Mouse (Mus musculus) MEL (cell line): ENCODE data around the gene Hist1h1c. TPM values are rescaled to one million over a fixed set of nuclear protein-coding genes. Genes with fewer than 3 reads are reported as not detected.

ENCODE experiments used
- DNase-seq: peaks from one replicate; pipeline ENCODE4 v3.0.0; 2011; ENCODE audit warnings: low read depth, low spot score
- H3K27ac ChIP-seq: 2 replicates; pipeline ENCODE4 v1.5.1; 2012; ENCODE audit warnings: low read depth, mild to moderate bottlenecking, control low read depth, low read length, moderate library complexity; ENCODE audit not compliant: control insufficient read depth
- H3K27me3 ChIP-seq, 2 experiments: fragments of 150-350 bp in 1 of 2; sonication (generic) in 1 of 2; 2 replicates each; pipeline ENCODE4 v1.6.1; 2012; ENCODE audit warnings: low read length in 2 of 2, mild to moderate bottlenecking in 2 of 2, improper control_type of control experiment in 1 of 2, moderate library complexity in 1 of 2; ENCODE audit not compliant: insufficient read depth in 2 of 2, control insufficient read depth in 1 of 2
- H3K36me3 ChIP-seq, 2 experiments: 2 replicates each; pipeline ENCODE4 v1.6.1; 2012 to 2014; ENCODE audit warnings: low read length in 2 of 2, improper control_type of control experiment in 1 of 2, inconsistent platforms in 1 of 2, mild to moderate bottlenecking in 1 of 2; ENCODE audit not compliant: insufficient read depth in 2 of 2, control insufficient read depth in 1 of 2
- H3K4me1 ChIP-seq, 2 experiments: fragments of 150-350 bp in 1 of 2; sonication (generic) in 1 of 2; 2 replicates each; pipeline ENCODE4 v1.6.1; 2012; ENCODE audit warnings: low read length in 2 of 2, improper control_type of control experiment in 1 of 2, mild to moderate bottlenecking in 1 of 2; ENCODE audit not compliant: insufficient read depth in 2 of 2, control insufficient read depth in 1 of 2
- H3K4me3 ChIP-seq, 2 experiments: fragments of 150-350 bp in 1 of 2; sonication (generic) in 1 of 2; 2 replicates each; pipeline ENCODE4 v1.5.1; 2012; ENCODE audit warnings: low read depth in 2 of 2, low read length in 2 of 2, mild to moderate bottlenecking in 2 of 2, moderate library complexity in 2 of 2, control low read depth in 1 of 2, improper control_type of control experiment in 1 of 2; ENCODE audit not compliant: control insufficient read depth in 1 of 2, insufficient read depth in 1 of 2
- H3K79me2 ChIP-seq: 2 replicates; pipeline ENCODE4 v1.6.1; 2012; ENCODE audit warnings: mild to moderate bottlenecking, low read length, moderate library complexity; ENCODE audit not compliant: control insufficient read depth, poor library complexity, insufficient read depth
- H3K9ac ChIP-seq: 2 replicates; pipeline ENCODE4 v1.6.1; 2012; ENCODE audit warnings: low read depth, mild to moderate bottlenecking, control low read depth, low read length, moderate library complexity; ENCODE audit not compliant: control insufficient read depth, poor library complexity, severe bottlenecking
- H3K9me3 ChIP-seq: fragments of 150-350 bp; sonication (generic); replicated peaks from 2 replicates; pipeline ENCODE4 v1.6.1; 2012; ENCODE audit warnings: mild to moderate bottlenecking, low read length, improper control_type of control experiment, moderate library complexity; ENCODE audit not compliant: insufficient read depth
- BHLHE40 ChIP-seq: IDR thresholded peaks from 2 replicates; pipeline ENCODE4 v1.6.1; 2012; ENCODE audit warnings: low read depth, mild to moderate bottlenecking, inconsistent platforms, low read length, improper control_type of control experiment, borderline replicate concordance
- CHD1 ChIP-seq: IDR thresholded peaks from 2 replicates; pipeline ENCODE4 v1.6.1; 2012; ENCODE audit warnings: low read depth, mild to moderate bottlenecking, inconsistent platforms, low read length, improper control_type of control experiment
- CHD2 ChIP-seq: IDR thresholded peaks from 2 replicates; pipeline ENCODE4 v1.6.1; 2011; ENCODE audit warnings: low read length, improper control_type of control experiment
- CTCF ChIP-seq, 3 experiments: IDR thresholded peaks in 2 of 3; conservative IDR thresholded peaks in 1 of 3; 2 replicates each; pipeline ENCODE4 v1.5.1; 2011 to 2012; ENCODE audit warnings: low read length in 3 of 3, low read depth in 2 of 3, mild to moderate bottlenecking in 2 of 3, improper control_type of control experiment in 1 of 3, inconsistent platforms in 1 of 3, mixed read lengths in 1 of 3, moderate library complexity in 1 of 3; ENCODE audit not compliant: control insufficient read depth in 1 of 3, insufficient read depth in 1 of 3, poor library complexity in 1 of 3, severe bottlenecking in 1 of 3
- E2F4 ChIP-seq: IDR thresholded peaks from 2 replicates; pipeline ENCODE4 v1.6.1; 2011; ENCODE audit warnings: low read depth, low read length, improper control_type of control experiment, borderline replicate concordance
- EP300 ChIP-seq, 2 experiments: IDR thresholded peaks; 2 replicates each; pipeline ENCODE4 v1.6.1; 2011; ENCODE audit warnings: improper control_type of control experiment in 2 of 2, low read length in 2 of 2, low read depth in 1 of 2, mild to moderate bottlenecking in 1 of 2
- ETS1 ChIP-seq: IDR thresholded peaks from 2 replicates; pipeline ENCODE4 v1.6.1; 2012; ENCODE audit warnings: low read depth, mild to moderate bottlenecking, inconsistent platforms, low read length, improper control_type of control experiment, moderate library complexity
- GATA1 ChIP-seq: IDR thresholded peaks from 2 replicates; pipeline ENCODE4 v1.6.1; 2011; ENCODE audit warnings: low read depth, low read length, improper control_type of control experiment
- HCFC1 ChIP-seq: IDR thresholded peaks from 2 replicates; pipeline ENCODE4 v1.6.1; 2012; ENCODE audit warnings: low read depth, mild to moderate bottlenecking, inconsistent platforms, low read length, improper control_type of control experiment, moderate library complexity
- JUND ChIP-seq: IDR thresholded peaks from 2 replicates; pipeline ENCODE4 v1.6.1; 2011; ENCODE audit warnings: low read depth, mild to moderate bottlenecking, improper control_type of control experiment, low read length
- KAT2A ChIP-seq: conservative IDR thresholded peaks from 2 replicates; pipeline ENCODE4 v1.6.1; 2012; ENCODE audit warnings: low read depth, low read length, improper control_type of control experiment, inconsistent platforms
- MAX ChIP-seq: IDR thresholded peaks from 2 replicates; pipeline ENCODE4 v1.6.1; 2011; ENCODE audit warnings: low read length, improper control_type of control experiment
- MAZ ChIP-seq: IDR thresholded peaks from 2 replicates; pipeline ENCODE4 v1.6.1; 2012; ENCODE audit warnings: low read depth, mild to moderate bottlenecking, inconsistent platforms, low read length, improper control_type of control experiment
- MEF2A ChIP-seq: IDR thresholded peaks from 2 replicates; pipeline ENCODE4 v1.6.1; 2014; ENCODE audit warnings: low read depth, mild to moderate bottlenecking, inconsistent platforms, low read length, improper control_type of control experiment; ENCODE audit not compliant: poor library complexity, insufficient replicate concordance, severe bottlenecking; ENCODE audit errors: extremely low read depth
- MXI1 ChIP-seq: IDR thresholded peaks from 2 replicates; pipeline ENCODE4 v1.6.1; 2011; ENCODE audit warnings: mild to moderate bottlenecking, low read depth, low read length, improper control_type of control experiment
- MYB ChIP-seq: IDR thresholded peaks from 2 replicates; pipeline ENCODE4 v1.6.1; 2011; ENCODE audit warnings: mild to moderate bottlenecking, low read depth, low read length, improper control_type of control experiment
- NELFE ChIP-seq: IDR thresholded peaks from 2 replicates; pipeline ENCODE4 v1.6.1; 2011; ENCODE audit warnings: low read depth, low read length, improper control_type of control experiment
- POLR2A ChIP-seq, 2 experiments: IDR thresholded peaks; 2 replicates each; pipeline ENCODE4 v1.6.1; 2011 to 2012; ENCODE audit warnings: low read length in 2 of 2, mild to moderate bottlenecking in 2 of 2, control low read depth in 1 of 2, improper control_type of control experiment in 1 of 2, low read depth in 1 of 2, moderate library complexity in 1 of 2; ENCODE audit not compliant: control insufficient read depth in 1 of 2, insufficient read depth in 1 of 2, poor library complexity in 1 of 2
- POLR2AphosphoS2 ChIP-seq: IDR thresholded peaks from 2 replicates; pipeline ENCODE4 v1.6.1; 2011; ENCODE audit warnings: low read length, improper control_type of control experiment
- POLR2AphosphoS5 ChIP-seq: IDR thresholded peaks from 2 replicates; pipeline ENCODE4 v1.6.1; 2012; ENCODE audit warnings: low read depth, borderline replicate concordance, mild to moderate bottlenecking, inconsistent platforms, low read length, moderate library complexity, mixed read lengths
- RAD21 ChIP-seq: IDR thresholded peaks from 2 replicates; pipeline ENCODE4 v1.6.1; 2011; ENCODE audit warnings: mild to moderate bottlenecking, low read depth, low read length, improper control_type of control experiment
- SIN3A ChIP-seq: IDR thresholded peaks from 2 replicates; pipeline ENCODE4 v1.6.1; 2012; ENCODE audit warnings: low read length, improper control_type of control experiment, inconsistent platforms
- SMC3 ChIP-seq: IDR thresholded peaks from 2 replicates; pipeline ENCODE4 v1.6.1; 2011; ENCODE audit warnings: low read depth, low read length, improper control_type of control experiment
- TAL1 ChIP-seq: IDR thresholded peaks from 2 replicates; pipeline ENCODE4 v1.6.1; 2012; ENCODE audit warnings: mild to moderate bottlenecking, inconsistent platforms, low read length, moderate library complexity, mixed read lengths
- TBP ChIP-seq: IDR thresholded peaks from 2 replicates; pipeline ENCODE4 v1.8.0; 2011; ENCODE audit warnings: low read depth, low read length, improper control_type of control experiment
- UBTF ChIP-seq: IDR thresholded peaks from 2 replicates; pipeline ENCODE4 v1.6.1; 2012; ENCODE audit warnings: low read depth, mild to moderate bottlenecking, inconsistent platforms, low read length, improper control_type of control experiment, moderate library complexity, borderline replicate concordance; ENCODE audit not compliant: insufficient read depth
- USF1 ChIP-seq: IDR thresholded peaks from 2 replicates; pipeline ENCODE4 v1.6.1; 2014; ENCODE audit warnings: low read depth, mild to moderate bottlenecking, inconsistent platforms, low read length, improper control_type of control experiment, moderate library complexity
- ZC3H11A ChIP-seq: IDR thresholded peaks from 2 replicates; pipeline ENCODE4 v1.6.1; 2012; ENCODE audit warnings: low read depth, mild to moderate bottlenecking, inconsistent platforms, low read length, improper control_type of control experiment
- ZMIZ1 ChIP-seq: IDR thresholded peaks from 2 replicates; pipeline ENCODE4 v1.6.1; 2012; ENCODE audit warnings: low read depth, mild to moderate bottlenecking, inconsistent platforms, low read length, improper control_type of control experiment, moderate library complexity
- polyA plus RNA-seq, 2 experiments: library from polyadenylated mRNA; stranded (reverse) in 1 of 2; unstranded in 1 of 2; fragments of >175 nt in 1 of 2; fragments of >200 nt in 1 of 2; gene quantifications; 2 replicates each; pipeline versions ENCODE4 v1.2.1 to v1.2.4; 2012; ENCODE audit warnings: low replicate concordance in 2 of 2, low read depth in 1 of 2; ENCODE audit not compliant: insufficient read length in 2 of 2, insufficient read depth in 1 of 2, missing spikeins in 1 of 2
- total RNA-seq: library from RNA; depleted of rRNA; stranded (reverse); fragments of 300-350 nt; gene quantifications from 2 replicates; pipeline ENCODE4 v1.2.3, GENCODE M21; 2012

The Hist1h1c gene
- total and polyA plus RNA-seq, 3 experiments, result 3.8 to 348 TPM; not detected in 1

GRCm38 (mm10) chr13:23743963-23744362, 5.4 kb downstream of the Hist1h1c start:
- peaks cover 0 to 12% of the 10 kb centered on the region in 2 experiments; a peak in 1 of 4 replicates for H3K4me1 ChIP-seq
- DNase-seq, result peak; percentile 74
- H3K27ac ChIP-seq, result peak overlapping the region; percentile 95

GRCm38 (mm10) chr13:23744421-23745380, 6.1 kb downstream of the Hist1h1c start:
- Histone ChIP-seq H3K4me3 (peak overlapping the region; percentile 0 to 53), H3K79me2 (peaks cover 1% of the 10 kb centered on the region; the same call in 1 of the 2 replicates), H3K4me1 (peaks cover 0 to 13% of the 10 kb centered on the region in 2 experiments; a peak in 2 of 4 replicates), H3K9ac (peak overlapping the region; percentile 84), H3K9me3 (no peaks in the 10 kb centered on the region), H3K27me3 (no peaks in the 10 kb centered on the region), H3K36me3 (peaks cover 0 to 38% of the 10 kb centered on the region in 2 experiments; a peak in 2 of 4 replicates), H3K27ac (peak overlapping the region; percentile 95)
- DNase-seq, result peak; percentile 81
- TF ChIP-seq HCFC1 (no peak), JUND (no peak), NELFE (no peak), SMC3 (no peak), SIN3A (no peak), BHLHE40 (no peak), TAL1 (no peak), MAZ (no peak), MXI1 (no peak), MYB (no peak), POLR2A (IDR thresholded peaks at IDR 0.05; ENCODE audit: control insufficient read depth in 1 of 2, insufficient read depth in 1 of 2, low read depth in 1 of 2, low read length in 2 of 2, poor library complexity in 1 of 2) (peak; percentile 97 to 99), MAX (no peak), EP300 (IDR thresholded peaks at IDR 0.05; ENCODE audit: low read depth in 1 of 2, low read length in 2 of 2) (no peak), TBP (peak; percentile 72; the same call in 1 of the 2 replicates), MEF2A (no peak), RAD21 (no peak), CHD2 (no peak), GATA1 (no peak), ETS1 (no peak), CTCF (IDR thresholded peaks at IDR 0.05 in 2 of 3, conservative IDR thresholded peaks at IDR 0.05 in 1 of 3; ENCODE audit: control insufficient read depth in 1 of 3, insufficient read depth in 1 of 3, low read depth in 2 of 3, low read length in 3 of 3, poor library complexity in 1 of 3, severe bottlenecking in 1 of 3) (no peak), POLR2AphosphoS2 (no peak), ZC3H11A (no peak), KAT2A (no peak), E2F4 (no peak), UBTF (peak; percentile 92; the same call in 1 of the 2 replicates), POLR2AphosphoS5 (peak; percentile 97; the same call in 1 of the 2 replicates), CHD1 (no peak)

More at GRCm38 (mm10) chr13:23743963-23744362, 5.4 kb downstream of the Hist1h1c start:
- TF ChIP-seq BHLHE40 (no peak), USF1 (no peak), POLR2AphosphoS5 (no peak), ZMIZ1 (no peak), MYB (no peak)
- Histone ChIP-seq H3K27me3 (no peaks in the 10 kb centered on the region), H3K9me3 (no peaks in the 10 kb centered on the region), H3K36me3 (peaks cover 0 to 30% of the 10 kb centered on the region in 2 experiments; a peak in 2 of 4 replicates), H3K9ac (peak overlapping the region; percentile 84), H3K79me2 (peaks cover 1% of the 10 kb centered on the region; the same call in 1 of the 2 replicates), H3K4me3 (peak overlapping the region; percentile 0 to 42; a peak in 2 of 4 replicates)
